Mouse (Mus musculus) testis, adult 2 months (tissue): ENCODE results near the gene Gm20388. TPM values are rescaled to one million over a fixed set of nuclear protein-coding genes. Genes with fewer than 3 reads are reported as not detected.

Experiments
- H3K27ac ChIP-seq: fragments of 200-500 bp; 2 replicates; pipeline ENCODE4 v1.5.1; 2012; ENCODE audit warnings: low read depth, low read length; ENCODE audit not compliant: control insufficient read depth, insufficient read depth
- H3K27me3 ChIP-seq: fragments of 200-500 bp; 2 replicates; pipeline ENCODE4 v1.6.1; 2012; ENCODE audit warnings: mild to moderate bottlenecking, low read length, moderate library complexity; ENCODE audit not compliant: control insufficient read depth, insufficient read depth
- H3K36me3 ChIP-seq: fragments of 200-500 bp; 2 replicates; pipeline ENCODE4 v1.6.1; 2012; ENCODE audit warnings: mild to moderate bottlenecking, low read length; ENCODE audit not compliant: control insufficient read depth, insufficient read depth
- H3K4me1 ChIP-seq: fragments of 200-500 bp; 2 replicates; pipeline ENCODE4 v1.6.1; 2012; ENCODE audit warnings: low read length; ENCODE audit not compliant: control insufficient read depth, insufficient read depth
- H3K4me3 ChIP-seq: fragments of 200-500 bp; 2 replicates; pipeline ENCODE4 v1.5.1; 2012; ENCODE audit warnings: low read depth, mild to moderate bottlenecking, low read length, moderate library complexity, mixed read lengths; ENCODE audit not compliant: control insufficient read depth
- CTCF ChIP-seq: fragments of 200-500 bp; IDR thresholded peaks from 2 replicates; pipeline ENCODE4 v1.5.1; 2012; ENCODE audit warnings: low read depth, mild to moderate bottlenecking, inconsistent platforms, low read length, moderate library complexity; ENCODE audit not compliant: control insufficient read depth, insufficient read depth, insufficient replicate concordance
- POLR2A ChIP-seq: fragments of 200-500 bp; IDR thresholded peaks from 2 replicates; pipeline ENCODE4 v1.6.1; 2012; ENCODE audit warnings: low read depth, mild to moderate bottlenecking, inconsistent platforms, low read length, moderate library complexity; ENCODE audit not compliant: control insufficient read depth
- polyA plus RNA-seq: library from polyadenylated mRNA; depleted of rRNA; stranded (reverse); fragments of >200 nt; gene quantifications from 2 replicates; pipeline ENCODE4 v1.2.3, GENCODE M21; 2012

Gm20388 gene
- polyA plus RNA-seq, 1 experiment = 5.6 TPM

GRCm38 (mm10) chr8:120492881-120493220 lies 582.2 kb downstream of the Gm20388 start:
- Histone ChIP-seq H3K4me1 (peaks cover 10% of the 10 kb centered on the region), H3K27me3 (no peaks in the 10 kb centered on the region), H3K36me3 (no peaks in the 10 kb centered on the region), H3K27ac (no peak overlapping the region), H3K4me3 (no peak overlapping the region)
- TF ChIP-seq CTCF (no peak), POLR2A (no peak)

- no peaks in the 10 kb centered on the region for H3K36me3 ChIP-seq
- H3K4me3 ChIP-seq = no peak overlapping the region
- H3K27ac ChIP-seq = no peak overlapping the region
- no peak for TF ChIP-seq CTCF
- TF ChIP-seq POLR2A = no peak
- H3K27me3 ChIP-seq = no peaks in the 10 kb centered on the region
- H3K4me1 ChIP-seq = peaks cover 10% of the 10 kb centered on the region
These were observed 583.1 kb downstream of the Gm20388 start for GRCm38 (mm10) chr8:120493508-120494464.

GRCm38 (mm10) chr8:120494903-120495302 lies 584.3 kb downstream of the Gm20388 start:
- H3K4me3 ChIP-seq = no peak overlapping the region
- TF ChIP-seq POLR2A (no peak), CTCF (no peak)
- peaks cover 1% of the 10 kb centered on the region for H3K4me1 ChIP-seq
- no peaks in the 10 kb centered on the region for H3K27me3 ChIP-seq
- H3K27ac ChIP-seq = no peak overlapping the region
- no peaks in the 10 kb centered on the region for H3K36me3 ChIP-seq

GRCm38 (mm10) chr8:120495461-120495860 lies 584.8 kb downstream of the Gm20388 start:
- no peaks in the 10 kb centered on the region for H3K27me3 ChIP-seq
- no peaks in the 10 kb centered on the region for H3K36me3 ChIP-seq
- no peak overlapping the region for H3K27ac ChIP-seq
- TF ChIP-seq POLR2A (no peak), CTCF (no peak)
- no peak overlapping the region for H3K4me3 ChIP-seq
- no peaks in the 10 kb centered on the region; the same call in none of the 2 replicates for H3K4me1 ChIP-seq

GRCm38 (mm10) chr8:120496478-120496877 lies 585.8 kb downstream of the Gm20388 start:
- no peaks in the 10 kb centered on the region for H3K27me3 ChIP-seq
- H3K4me1 ChIP-seq = no peaks in the 10 kb centered on the region; the same call in none of the 2 replicates
- H3K4me3 ChIP-seq = no peak overlapping the region; the same call in 1 of the 2 replicates
- TF ChIP-seq POLR2A (peak; percentile 41; the same call in 1 of the 2 replicates), CTCF (no peak)
- no peak overlapping the region for H3K27ac ChIP-seq
- H3K36me3 ChIP-seq = no peaks in the 10 kb centered on the region

- Histone ChIP-seq H3K36me3 (no peaks in the 10 kb centered on the region), H3K27me3 (no peaks in the 10 kb centered on the region), H3K27ac (no peak overlapping the region), H3K4me1 (no peaks in the 10 kb centered on the region; the same call in none of the 2 replicates), H3K4me3 (no peak overlapping the region)
- TF ChIP-seq CTCF = no peak
These were observed 586.9 kb downstream of the Gm20388 start for GRCm38 (mm10) chr8:120497503-120497946.

GRCm38 (mm10) chr8:120498349-120498831 lies 587.7 kb downstream of the Gm20388 start:
- Histone ChIP-seq H3K36me3 (no peaks in the 10 kb centered on the region), H3K4me3 (no peak overlapping the region), H3K27ac (no peak overlapping the region), H3K27me3 (no peaks in the 10 kb centered on the region), H3K4me1 (no peaks in the 10 kb centered on the region; the same call in 1 of the 2 replicates)
- no peak for TF ChIP-seq CTCF
- TF ChIP-seq POLR2A = no peak
